Mouse (Mus musculus): Measurements from ENCODE around the gene Zfp612. TPM values are rescaled to one million over a fixed set of nuclear protein-coding genes. Genes with fewer than 3 reads are reported as not detected.
A peak's percentile ranks its signal among the peaks of the same experiment; 100 is the strongest.
"Not testable (repeated sequence)": the region's sequence is repeated elsewhere in the genome, so short reads cannot be mapped to it uniquely, and the experiment has no call there.

Zfp612 gene
- polyA plus RNA-seq (2016; fragmentation: Nextera tagmentation; extraction: Ambion mirVana): 8.6 and 9.4 TPM in 2 replicates

- Histone ChIP-seq H3K27me3 (ENCODE audit: insufficient read depth, poor library complexity, severe bottlenecking) (no peaks in the 10 kb centered on the region), H3K36me3 (peaks cover 22% of the 10 kb centered on the region), H3K27ac (peak within 1 kb of the TSS; percentile 82), H3K4me3 (peak within 1 kb of the TSS; percentile 84), H3K9me3 (no peaks in the 10 kb centered on the region), H3K4me1 (replicated peaks) (peaks cover 19% of the 10 kb centered on the region)
- peak; percentile 75 for DNase-seq (ENCODE audit: low spot score)
- 7% methylated on average over 54 of the region's 54 CpGs for WGBS
Observed at GRCm38 (mm10) chr8:110079282-110080221, at the start of gene Zfp612. Gene Zfp612 (plus strand): TSS chr8:110079746.

- H3K27me3 ChIP-seq (ENCODE audit: insufficient read depth, poor library complexity, severe bottlenecking); H3K4me3 ChIP-seq; H3K9me3 ChIP-seq; H3K36me3 ChIP-seq; H3K27ac ChIP-seq: not testable (repeated sequence)
- DNase-seq (ENCODE audit: low spot score): peak; percentile 37
- 27% methylated on average over 8 of the region's 8 CpGs for WGBS
- H3K4me1 ChIP-seq (replicated peaks): peaks cover 15% of the 10 kb centered on the region
Observed at GRCm38 (mm10) chr8:110033771-110034170, 45.8 kb upstream of the Zfp612 start.

GRCm38 (mm10) chr8:110034331-110034730 lies 45.2 kb upstream of the Zfp612 start:
- H3K27me3 ChIP-seq (ENCODE audit: insufficient read depth, poor library complexity, severe bottlenecking): no peaks in the 10 kb centered on the region
- H3K9me3 ChIP-seq: no peaks in the 10 kb centered on the region
- WGBS: 57% methylated on average over 4 of the region's 4 CpGs
- 0 out of 2 replicates have a peak overlapping the region, but pooled peaks have one; percentile 3 for H3K27ac ChIP-seq
- H3K4me1 ChIP-seq (replicated peaks): peaks cover 20% of the 10 kb centered on the region
- no peak for DNase-seq (ENCODE audit: low spot score)
- no peaks in the 10 kb centered on the region for H3K36me3 ChIP-seq
- H3K4me3 ChIP-seq: no peak overlapping the region

DNA sequence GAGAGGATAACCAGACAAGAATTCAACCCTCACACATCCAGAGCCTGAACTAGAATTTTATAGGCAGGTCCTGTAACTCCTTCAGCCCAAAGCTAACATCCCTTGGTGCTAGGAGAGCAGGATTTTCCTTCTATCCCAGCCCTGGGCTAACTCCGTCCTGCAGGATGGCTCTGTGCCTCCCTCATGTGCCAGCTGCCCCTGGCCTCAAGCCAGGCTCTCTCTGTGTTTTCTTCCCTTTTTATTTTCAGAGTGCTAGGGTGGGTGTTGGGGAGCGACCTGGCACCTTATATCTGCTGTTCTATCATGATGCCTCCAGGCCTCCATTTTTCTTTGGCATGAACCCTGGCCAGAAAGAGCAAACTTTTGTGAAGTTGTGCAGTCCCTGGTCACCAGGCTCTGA lies 43.4 kb upstream of the Zfp612 start:
- Histone ChIP-seq H3K27me3 (ENCODE audit: insufficient read depth, poor library complexity, severe bottlenecking) (no peaks in the 10 kb centered on the region), H3K4me1 (replicated peaks) (peaks cover 23% of the 10 kb centered on the region), H3K36me3 (no peaks in the 10 kb centered on the region), H3K27ac (no peak overlapping the region), H3K4me3 (no peak overlapping the region), H3K9me3 (no peaks in the 10 kb centered on the region)
- DNase-seq (ENCODE audit: low spot score): no peak
- 78% methylated on average over 2 of the region's 2 CpGs for WGBS

- WGBS: 32% methylated on average over 7 of the region's 7 CpGs
- Histone ChIP-seq H3K27ac (no peak overlapping the region), H3K4me3 (no peak overlapping the region), H3K9me3 (0 out of 2 replicates have a peak, but pooled peaks cover 3% of the 10 kb centered on the region), H3K4me1 (replicated peaks) (peaks cover 17% of the 10 kb centered on the region), H3K27me3 (ENCODE audit: insufficient read depth, poor library complexity, severe bottlenecking) (no peaks in the 10 kb centered on the region), H3K36me3 (no peaks in the 10 kb centered on the region)
- no peak for DNase-seq (ENCODE audit: low spot score)
Observed at GRCm38 (mm10) chr8:110039216-110039615, 40.3 kb upstream of the Zfp612 start.

GRCm38 (mm10) chr8:110039659-110040058 lies 39.9 kb upstream of the Zfp612 start, which contains the start of gene Chst4:
Gene Chst4 (minus strand): TSS chr8:110039740.
- WGBS: 82% methylated on average over 5 of the region's 5 CpGs
- no peak for DNase-seq (ENCODE audit: low spot score)

DNA sequence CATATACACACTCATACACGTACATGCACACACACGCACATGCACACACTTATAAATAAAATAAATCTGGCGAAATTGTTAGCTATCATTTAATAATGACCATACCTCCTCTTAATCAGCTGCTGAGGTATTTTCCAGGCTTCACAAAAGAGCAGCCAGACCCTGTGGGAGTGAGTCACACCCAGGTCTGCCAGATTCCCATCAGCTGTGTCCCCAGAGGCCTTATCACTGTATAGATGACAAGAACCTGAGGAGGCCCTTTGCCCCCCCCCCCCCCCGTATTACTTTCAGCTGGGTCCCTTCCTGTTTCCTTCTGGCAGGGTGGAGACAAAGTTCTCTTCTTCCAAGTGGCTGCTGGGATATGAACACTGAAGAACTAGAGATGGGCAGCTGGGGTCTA lies 39.0 kb upstream of the Zfp612 start:
- Histone ChIP-seq H3K4me3 (no peak overlapping the region), H3K27me3 (ENCODE audit: insufficient read depth, poor library complexity, severe bottlenecking) (no peaks in the 10 kb centered on the region), H3K9me3 (0 out of 2 replicates have a peak, but pooled peaks cover 3% of the 10 kb centered on the region), H3K27ac (no peak overlapping the region), H3K36me3 (no peaks in the 10 kb centered on the region), H3K4me1 (replicated peaks) (peaks cover 9% of the 10 kb centered on the region)
- DNase-seq (ENCODE audit: low spot score): no peak
- 81% methylated on average over 4 of the region's 4 CpGs for WGBS

More at GRCm38 (mm10) chr8:110039659-110040058, 39.9 kb upstream of the Zfp612 start, which contains the start of gene Chst4:
- 0 out of 2 replicates have a peak, but pooled peaks cover 3% of the 10 kb centered on the region for H3K9me3 ChIP-seq
- peaks cover 12% of the 10 kb centered on the region for H3K4me1 ChIP-seq (replicated peaks)
- H3K27me3 ChIP-seq (ENCODE audit: insufficient read depth, poor library complexity, severe bottlenecking): no peaks in the 10 kb centered on the region
- no peak within 1 kb of the TSS for H3K27ac ChIP-seq
- H3K4me3 ChIP-seq: no peak within 1 kb of the TSS
- H3K36me3 ChIP-seq: no peaks in the 10 kb centered on the region

GRCm38 (mm10) chr8:110051208-110051607 lies 28.3 kb upstream of the Zfp612 start:
- Histone ChIP-seq H3K27me3 (ENCODE audit: insufficient read depth, poor library complexity, severe bottlenecking) (no peaks in the 10 kb centered on the region), H3K9me3 (no peaks in the 10 kb centered on the region), H3K27ac (no peak overlapping the region), H3K4me3 (no peak overlapping the region), H3K36me3 (no peaks in the 10 kb centered on the region), H3K4me1 (replicated peaks) (no peaks in the 10 kb centered on the region)
- 86% methylated on average over 6 of the region's 6 CpGs for WGBS
- no peak for DNase-seq (ENCODE audit: low spot score)

GRCm38 (mm10) chr8:110058207-110058606 lies 21.3 kb upstream of the Zfp612 start:
- DNase-seq (ENCODE audit: low spot score): no peak
- no peaks in the 10 kb centered on the region for H3K4me1 ChIP-seq (replicated peaks)
- no peaks in the 10 kb centered on the region for H3K9me3 ChIP-seq
- H3K36me3 ChIP-seq: no peaks in the 10 kb centered on the region
- no peaks in the 10 kb centered on the region for H3K27me3 ChIP-seq (ENCODE audit: insufficient read depth, poor library complexity, severe bottlenecking)
- H3K4me3 ChIP-seq: no peak overlapping the region
- 87% methylated on average over 8 of the region's 8 CpGs for WGBS
- no peak overlapping the region for H3K27ac ChIP-seq

DNA sequence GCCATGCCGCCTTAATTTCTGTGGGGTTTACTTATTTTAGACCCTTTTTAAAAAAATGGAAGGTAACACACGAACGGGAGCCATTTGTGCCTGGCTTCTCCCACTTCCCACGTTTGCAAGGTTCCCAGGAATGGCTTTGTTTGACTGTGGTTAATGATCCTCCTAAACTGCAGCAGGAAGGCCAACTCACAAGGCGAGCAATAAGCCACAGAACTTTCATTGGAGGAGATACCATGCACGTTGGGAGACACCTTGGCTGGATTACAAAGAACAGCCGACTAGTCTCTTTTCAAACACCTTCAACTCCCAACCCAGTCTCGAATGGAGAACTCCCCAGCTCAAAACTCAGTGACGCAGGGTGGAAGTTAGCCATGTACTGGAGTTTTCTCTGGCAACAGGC lies 15.4 kb upstream of the Zfp612 start:
- no peaks in the 10 kb centered on the region for H3K27me3 ChIP-seq (ENCODE audit: insufficient read depth, poor library complexity, severe bottlenecking)
- no peaks in the 10 kb centered on the region for H3K36me3 ChIP-seq
- H3K4me3 ChIP-seq: no peak overlapping the region
- 0 out of 2 replicates have a peak, but pooled peaks cover 3% of the 10 kb centered on the region for H3K9me3 ChIP-seq
- H3K4me1 ChIP-seq (replicated peaks): no peaks in the 10 kb centered on the region
- no peak for DNase-seq (ENCODE audit: low spot score)
- H3K27ac ChIP-seq: no peak overlapping the region
- WGBS: 84% methylated on average over 9 of the region's 9 CpGs

GRCm38 (mm10) chr8:110064606-110065365 lies 14.8 kb upstream of the Zfp612 start:
- Histone ChIP-seq H3K4me1 (replicated peaks) (no peaks in the 10 kb centered on the region), H3K27ac (no peak overlapping the region), H3K4me3 (no peak overlapping the region), H3K36me3 (no peaks in the 10 kb centered on the region), H3K9me3 (0 out of 2 replicates have a peak, but pooled peaks cover 3% of the 10 kb centered on the region), H3K27me3 (ENCODE audit: insufficient read depth, poor library complexity, severe bottlenecking) (no peaks in the 10 kb centered on the region)
- DNase-seq (ENCODE audit: low spot score): no peak
- 94% methylated on average over 18 of the region's 18 CpGs for WGBS

GRCm38 (mm10) chr8:110065676-110066075 lies 13.9 kb upstream of the Zfp612 start:
- Histone ChIP-seq H3K27me3 (ENCODE audit: insufficient read depth, poor library complexity, severe bottlenecking) (no peaks in the 10 kb centered on the region), H3K4me1 (replicated peaks) (no peaks in the 10 kb centered on the region), H3K4me3 (no peak overlapping the region), H3K9me3 (0 out of 2 replicates have a peak, but pooled peaks cover 3% of the 10 kb centered on the region), H3K27ac (no peak overlapping the region), H3K36me3 (no peaks in the 10 kb centered on the region)
- DNase-seq (ENCODE audit: low spot score): no peak
- WGBS: 91% methylated on average over 4 of the region's 4 CpGs
